Mouse (Mus musculus) splenic B cell, adult 2 months (primary cell): ENCODE results near the gene Rrp7a.

Experiments used
- DNase-seq: peaks from one replicate; pipeline ENCODE4 v3.0.0-alpha.2; 2011; ENCODE audit warnings: low read depth, low spot score
- H3K27me3 ChIP-seq: 2 replicates; pipeline ENCODE4 v1.6.1; 2012; ENCODE audit warnings: mild to moderate bottlenecking, low read length, moderate library complexity, mixed read lengths; ENCODE audit not compliant: control insufficient read depth, poor library complexity, insufficient read depth, severe bottlenecking
- H3K36me3 ChIP-seq: 2 replicates; pipeline ENCODE4 v1.6.1; 2012; ENCODE audit warnings: mild to moderate bottlenecking, low read length, moderate library complexity, mixed read lengths; ENCODE audit not compliant: control insufficient read depth, poor library complexity, insufficient read depth, severe bottlenecking

Rrp7a gene

GRCm38 (mm10) chr15:83122566-83123145, at the start of gene Rrp7a:
Rrp7a (minus strand) TSS chr15:83122801.
- Histone ChIP-seq H3K36me3 (peaks cover 9% of the 10 kb centered on the region), H3K27me3 (no peaks in the 10 kb centered on the region)
- DNase-seq, result peak; percentile 77

GRCm38 (mm10) chr15:83171712-83172481, 49.3 kb upstream of the Rrp7a start:
- DNase-seq, result peak; percentile 99
- Histone ChIP-seq H3K36me3 (no peaks in the 10 kb centered on the region), H3K27me3 (no peaks in the 10 kb centered on the region)

- DNase-seq, result no peak
- Histone ChIP-seq H3K36me3 (no peaks in the 10 kb centered on the region), H3K27me3 (no peaks in the 10 kb centered on the region)
Observed at GRCm38 (mm10) chr15:83170956-83171659, 48.5 kb upstream of the Rrp7a start.

- DNase-seq, result no peak
- H3K27me3 ChIP-seq, result no peaks in the 10 kb centered on the region
- no peaks in the 10 kb centered on the region for H3K36me3 ChIP-seq
Observed at GRCm38 (mm10) chr15:83169772-83170722, 47.4 kb upstream of the Rrp7a start.

GRCm38 (mm10) chr15:83168875-83169771, 46.5 kb upstream of the Rrp7a start:
- H3K27me3 ChIP-seq, result no peaks in the 10 kb centered on the region

GRCm38 (mm10) chr15:83168311-83168710, 45.7 kb upstream of the Rrp7a start:
- Histone ChIP-seq H3K36me3 (peaks cover 2% of the 10 kb centered on the region; the same call in 1 of the 2 replicates), H3K27me3 (no peaks in the 10 kb centered on the region)
- DNase-seq, result no peak

More at GRCm38 (mm10) chr15:83168875-83169771, 46.5 kb upstream of the Rrp7a start:
- H3K36me3 ChIP-seq, result no peaks in the 10 kb centered on the region
- DNase-seq, result no peak

GRCm38 (mm10) chr15:83167550-83168065, 45.0 kb upstream of the Rrp7a start:
- Histone ChIP-seq H3K36me3 (peaks cover 2% of the 10 kb centered on the region; the same call in 1 of the 2 replicates), H3K27me3 (no peaks in the 10 kb centered on the region)
- no peak for DNase-seq

GRCm38 (mm10) chr15:83167126-83167525, 44.5 kb upstream of the Rrp7a start:
- no peaks in the 10 kb centered on the region for H3K27me3 ChIP-seq
- peaks cover 2% of the 10 kb centered on the region; the same call in 1 of the 2 replicates for H3K36me3 ChIP-seq
- DNase-seq, result no peak

- Histone ChIP-seq H3K27me3 (no peaks in the 10 kb centered on the region), H3K36me3 (peaks cover 2% of the 10 kb centered on the region; the same call in 1 of the 2 replicates)
- DNase-seq, result no peak
Observed at GRCm38 (mm10) chr15:83166642-83167041, 44.0 kb upstream of the Rrp7a start.

GRCm38 (mm10) chr15:83165526-83166315, 43.1 kb upstream of the Rrp7a start:
- H3K27me3 ChIP-seq, result no peaks in the 10 kb centered on the region
- DNase-seq, result no peak
- peaks cover 2% of the 10 kb centered on the region for H3K36me3 ChIP-seq

GRCm38 (mm10) chr15:83164971-83165471, 42.4 kb upstream of the Rrp7a start:
- H3K36me3 ChIP-seq, result peaks cover 2% of the 10 kb centered on the region
- no peaks in the 10 kb centered on the region for H3K27me3 ChIP-seq
- DNase-seq, result no peak

- Histone ChIP-seq H3K36me3 (peaks cover 4% of the 10 kb centered on the region), H3K27me3 (no peaks in the 10 kb centered on the region)
- DNase-seq, result no peak
Observed at GRCm38 (mm10) chr15:83162818-83163485, 40.4 kb upstream of the Rrp7a start.
